9 mouse cellular contexts compared by ENCODE assay signal in genomic region chr7:49493210-49493609, GRCm38 (mm10).
DNase-seq lines count a peak whose midpoint lies in the region; ATAC-seq and TF ChIP-seq lines count a peak whose summit lies in the region.
"Had no signal": no experiment of that assay in that cellular context is flagged by ENCODE, and none has a peak within 500 bp of the region (broad histone marks: within the 10 kb centered on the region; RNA-seq: fewer than 3 reads in every experiment).

No protein-coding gene starts in this region.

- H3K36me3 ChIP-seq in kidney, embryonic 16.5 days (ENCODE audit: insufficient read depth, low read length): no peaks in the 10 kb centered on the region; the same call in 1 of the 2 replicates
- peaks cover 14% of the 10 kb centered on the region for H3K36me3 ChIP-seq in E14TG2a.4 (ENCODE audit: insufficient read depth, low read length)

- H3K4me3 ChIP-seq in kidney, embryonic 16.5 days (ENCODE audit: low read length): no peak overlapping the region
- no peak overlapping the region for H3K4me3 ChIP-seq in E14TG2a.4 (replicated peaks; ENCODE audit: low read length)
- H3K4me3 ChIP-seq: embryonic facial prominence, embryonic 13.5 days; limb, embryonic 13.5 days had no signal

- H3K27ac ChIP-seq in kidney, embryonic 16.5 days (ENCODE audit: low read length): no peak overlapping the region
- H3K27ac ChIP-seq: embryonic facial prominence, embryonic 13.5 days; limb, embryonic 13.5 days had no signal

- no peak overlapping the region for H3K9ac ChIP-seq in kidney, embryonic 16.5 days (replicated peaks; ENCODE audit: low read length)
- H3K9ac ChIP-seq: embryonic facial prominence, embryonic 13.5 days; limb, embryonic 13.5 days had no signal

- 91% methylated on average over 4 of the region's 4 CpGs for WGBS in kidney, embryonic 16.5 days

- no peaks in the 10 kb centered on the region for H3K27me3 ChIP-seq in kidney, embryonic 16.5 days (ENCODE audit: insufficient read depth, low read length)
- no peaks in the 10 kb centered on the region for H3K27me3 ChIP-seq in E14TG2a.4 (ENCODE audit: insufficient read depth, low read length)
- H3K27me3 ChIP-seq: embryonic facial prominence, embryonic 13.5 days had no signal

- TF ChIP-seq CTCF in E14TG2a.4 (conservative IDR thresholded peaks at IDR 0.05; ENCODE audit: low read length): peak; percentile 94

- ATAC-seq in kidney, embryonic 16.5 days (ENCODE audit: low FRiP score, low TSS enrichment): no peak

- DNase-seq in kidney, adult 18-20 months: peak; percentile 68
- DNase-seq in adrenal gland, postnatal 25 days: peak; percentile 45
- peak; percentile 59 for DNase-seq in naive thymus-derived CD4-positive, alpha-beta T cell, adult 2 months (ENCODE audit: low read depth)
- no peak for DNase-seq in frontal cortex, postnatal 25 days (ENCODE audit: low spot score in 2 of 2)
- no peak for DNase-seq in ovary, postnatal 10 days (ENCODE audit: low spot score)

- H3K4me1 ChIP-seq in kidney, embryonic 16.5 days (ENCODE audit: insufficient read depth, low read length): peaks cover 46% of the 10 kb centered on the region
- H3K4me1 ChIP-seq in E14TG2a.4 (replicated peaks; ENCODE audit: low read depth, low read length): peaks cover 4% of the 10 kb centered on the region

- H3K4me2 ChIP-seq in kidney, embryonic 16.5 days (replicated peaks; ENCODE audit: low read depth, low read length): no peak overlapping the region
- H3K4me2 ChIP-seq: embryonic facial prominence, embryonic 13.5 days; limb, embryonic 13.5 days had no signal

- H3K9me3 ChIP-seq in kidney, embryonic 16.5 days (ENCODE audit: low read length): no peaks in the 10 kb centered on the region
- H3K9me3 ChIP-seq in E14TG2a.4 (ENCODE audit: low read length): no peaks in the 10 kb centered on the region
- H3K9me3 ChIP-seq: embryonic facial prominence, embryonic 13.5 days; limb, embryonic 13.5 days had no signal

Comparison
In these comparisons a context has a peak if more than half of its experiments do, and no peak if none do; other contexts are left out.
1. DNase-seq: peak in kidney, adult 18-20 months (single experiment), adrenal gland, postnatal 25 days (single experiment) and naive thymus-derived CD4-positive, alpha-beta T cell, adult 2 months (single experiment); none in frontal cortex, postnatal 25 days (0 of 2) and ovary, postnatal 10 days (single experiment).